Mouse (Mus musculus): Measurements from ENCODE around the gene Nckap5. TPM values are rescaled to one million over a fixed set of nuclear protein-coding genes. Genes with fewer than 3 reads are reported as not detected.

The Nckap5 gene
- total RNA-seq, 2 experiments from 2014 or later = not detected

- ATAC-seq (replicated peaks; ENCODE audit: low FRiP score, low TSS enrichment, poor library complexity, severe bottlenecking) = no peak
These were observed 104.8 kb downstream of the Nckap5 start for GRCm38 (mm10) chr1:126725628-126726367.

- ATAC-seq (replicated peaks; ENCODE audit: low FRiP score, low TSS enrichment, poor library complexity, severe bottlenecking) = no peak
These were observed 108.7 kb downstream of the Nckap5 start for GRCm38 (mm10) chr1:126721917-126722316.

DNA sequence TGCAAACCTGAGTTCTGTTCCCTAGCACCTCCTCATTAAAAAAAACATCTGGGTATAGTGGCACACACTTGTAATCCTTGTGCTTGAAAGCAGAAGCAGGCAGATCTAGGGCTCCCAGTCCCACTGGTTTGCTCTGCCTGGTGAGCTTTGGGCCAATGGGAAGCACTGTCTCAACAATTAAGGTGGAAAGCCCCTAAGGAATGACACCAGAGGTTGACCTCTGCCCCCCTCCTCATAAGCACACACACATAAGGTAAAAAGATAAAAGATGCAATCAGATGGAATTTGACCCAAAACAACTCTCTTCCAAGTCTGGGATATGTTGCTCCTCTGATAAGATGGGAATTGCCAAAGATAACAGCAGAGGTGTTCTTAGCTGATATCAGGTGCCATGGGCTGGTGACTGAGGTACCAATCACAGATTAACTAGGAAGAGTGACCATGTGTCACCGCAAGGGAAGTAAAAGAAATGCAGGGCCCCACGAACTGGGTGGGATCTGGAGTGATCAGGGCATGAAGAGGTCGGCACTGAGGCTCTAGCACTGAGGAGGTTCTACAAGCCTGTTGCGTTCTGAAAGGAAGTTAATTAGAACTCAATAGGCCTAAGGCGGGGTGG is 110.8 kb downstream of the Nckap5 start:
- no peak for ATAC-seq (replicated peaks; ENCODE audit: low FRiP score, low TSS enrichment, poor library complexity, severe bottlenecking)

DNA sequence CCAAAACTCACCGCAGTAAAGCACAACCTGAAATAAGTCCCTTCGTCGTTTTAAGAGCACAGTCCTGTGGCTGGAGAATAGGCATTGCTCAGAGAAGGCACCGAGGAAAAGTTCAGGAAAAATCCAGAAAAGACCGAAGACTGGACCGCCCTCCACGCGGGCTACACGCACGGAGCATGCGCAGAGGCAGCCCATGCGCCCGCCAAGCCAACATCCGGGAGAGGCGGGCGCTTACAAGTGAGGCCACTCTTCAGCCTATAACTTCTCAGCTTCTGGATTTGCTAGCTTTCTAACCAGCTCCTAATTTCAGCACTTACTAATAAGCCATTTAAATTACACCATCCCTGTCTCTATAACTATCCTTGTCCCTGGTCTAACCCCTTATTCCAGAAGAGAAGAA is 124.0 kb downstream of the Nckap5 start:
- no peak for ATAC-seq (replicated peaks; ENCODE audit: low FRiP score, low TSS enrichment, poor library complexity, severe bottlenecking)

DNA sequence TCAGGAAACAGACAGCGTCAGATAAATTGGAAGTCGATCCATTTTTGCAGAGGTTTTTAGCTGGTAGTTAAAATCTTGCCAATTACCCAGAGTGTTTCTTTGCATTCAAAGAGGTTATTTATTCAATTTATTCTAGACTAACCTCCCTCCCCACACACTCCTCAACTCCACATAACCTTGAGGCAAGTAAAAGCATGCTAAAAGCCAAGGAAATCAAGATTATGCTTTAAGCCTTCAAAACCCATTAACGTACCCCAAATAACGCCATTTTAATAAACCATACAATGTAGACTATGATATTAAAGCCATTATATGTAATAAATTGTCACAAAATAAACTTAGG is 129.7 kb downstream of the Nckap5 start:
- ATAC-seq (replicated peaks; ENCODE audit: low FRiP score, low TSS enrichment, poor library complexity, severe bottlenecking) = no peak

GRCm38 (mm10) chr1:126700063-126700977 is 130.3 kb downstream of the Nckap5 start:
- no peak for ATAC-seq (replicated peaks; ENCODE audit: low FRiP score, low TSS enrichment, poor library complexity, severe bottlenecking)

DNA sequence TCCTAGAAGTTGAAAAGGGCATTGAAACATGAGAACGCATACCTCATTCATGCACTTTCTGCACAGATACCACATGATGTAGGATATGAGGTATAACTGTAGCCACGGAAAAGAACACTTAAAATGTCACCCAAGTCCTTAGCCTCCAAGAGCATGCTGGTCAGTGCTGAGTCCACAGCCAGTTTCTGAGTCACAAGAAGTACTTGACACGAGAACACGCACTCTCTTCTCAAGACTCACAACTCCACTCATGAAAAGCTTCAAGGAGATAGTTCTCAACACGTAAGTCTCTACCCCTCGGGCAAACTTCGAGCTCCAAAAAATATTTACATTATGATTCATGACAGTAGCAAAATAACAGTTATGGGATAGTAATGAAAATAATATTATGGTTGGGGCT is 137.0 kb downstream of the Nckap5 start:
- ATAC-seq (replicated peaks; ENCODE audit: low FRiP score, low TSS enrichment, poor library complexity, severe bottlenecking) = no peak

DNA sequence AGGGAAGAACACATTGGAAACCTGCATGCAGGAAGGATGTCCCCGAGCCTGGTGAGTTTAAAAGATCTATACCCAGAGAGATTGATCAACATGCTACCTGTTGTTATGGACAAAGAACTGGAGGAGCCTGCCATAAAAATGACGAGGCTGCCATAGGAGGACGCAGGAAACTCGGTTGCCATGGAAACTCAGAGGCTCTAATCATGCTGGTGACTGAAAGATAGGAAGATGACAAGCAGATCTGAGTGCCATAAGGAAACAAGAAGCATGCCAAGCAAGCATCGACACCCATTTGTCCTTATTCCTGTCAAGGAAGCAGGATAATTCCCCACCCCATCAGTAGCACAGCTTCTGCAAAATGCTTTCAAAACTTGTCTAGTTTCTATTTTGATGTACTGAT is 142.0 kb downstream of the Nckap5 start:
- ATAC-seq (replicated peaks; ENCODE audit: low FRiP score, low TSS enrichment, poor library complexity, severe bottlenecking) = no peak

- no peak for ATAC-seq (replicated peaks; ENCODE audit: low FRiP score, low TSS enrichment, poor library complexity, severe bottlenecking)
These were observed 143.9 kb downstream of the Nckap5 start for GRCm38 (mm10) chr1:126686678-126687077.

- ATAC-seq (replicated peaks; ENCODE audit: low FRiP score, low TSS enrichment, poor library complexity, severe bottlenecking) = no peak
These were observed 146.8 kb downstream of the Nckap5 start for GRCm38 (mm10) chr1:126683621-126684445.

DNA sequence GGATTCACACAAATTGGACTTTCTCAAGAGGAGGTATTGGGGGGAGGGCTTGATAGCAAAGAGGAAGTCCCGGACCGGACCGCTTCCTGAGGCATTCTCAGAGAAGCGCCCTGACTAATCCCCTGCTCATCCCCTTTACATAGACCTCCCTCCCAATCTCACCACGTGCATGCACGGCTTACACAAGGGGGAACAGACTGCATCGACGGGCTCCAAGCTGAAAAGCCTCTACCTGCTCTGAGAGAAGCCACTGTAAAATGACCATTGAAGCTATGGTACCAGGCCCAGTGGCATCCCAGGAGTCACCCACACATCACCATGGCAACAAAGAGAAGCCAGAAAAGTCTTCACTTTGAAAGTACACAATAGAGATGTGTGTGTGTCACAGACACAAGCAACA is 148.8 kb downstream of the Nckap5 start:
- no peak for ATAC-seq (replicated peaks; ENCODE audit: low FRiP score, low TSS enrichment, poor library complexity, severe bottlenecking)

DNA sequence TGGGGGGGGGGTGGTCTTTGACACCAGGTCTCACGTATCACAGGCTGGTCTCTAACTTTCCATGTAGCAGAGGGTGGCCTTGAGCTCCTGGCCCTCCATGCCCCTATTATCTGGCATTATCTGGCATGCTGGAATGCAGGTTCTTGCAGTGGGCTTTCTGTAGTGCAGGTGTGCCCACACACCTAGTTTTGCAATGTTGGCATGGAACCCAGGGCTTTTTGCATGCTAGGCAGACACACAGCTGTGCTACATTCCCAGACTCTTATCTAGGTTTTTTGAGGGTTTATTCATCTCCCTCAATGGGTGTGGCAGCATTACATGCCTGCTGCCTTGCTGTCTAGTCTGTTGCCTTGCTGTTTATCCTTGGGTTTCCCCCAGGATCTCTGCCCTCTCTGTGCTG is 151.3 kb downstream of the Nckap5 start:
- no peak for ATAC-seq (replicated peaks; ENCODE audit: low FRiP score, low TSS enrichment, poor library complexity, severe bottlenecking)

DNA sequence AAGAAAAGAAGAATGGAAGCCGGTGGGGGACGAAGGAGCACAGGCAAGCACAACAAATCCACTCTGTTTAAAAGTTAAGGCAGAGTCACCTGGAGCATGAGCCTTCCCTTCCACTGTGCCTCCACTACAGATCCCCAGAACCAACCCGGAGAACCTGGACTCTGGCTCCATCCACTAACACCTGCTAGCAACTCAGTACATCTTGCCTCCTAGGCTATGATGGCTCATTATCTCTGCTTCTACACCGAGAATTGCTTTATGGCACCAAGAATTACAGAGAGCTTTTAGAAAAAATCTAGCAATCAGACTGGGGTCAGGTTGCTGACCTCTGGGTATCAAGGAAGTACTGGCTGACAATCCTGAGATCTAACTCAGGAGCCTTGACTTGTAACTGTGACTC is 153.3 kb downstream of the Nckap5 start:
- ATAC-seq (replicated peaks; ENCODE audit: low FRiP score, low TSS enrichment, poor library complexity, severe bottlenecking) = no peak

- no peak for ATAC-seq (replicated peaks; ENCODE audit: low FRiP score, low TSS enrichment, poor library complexity, severe bottlenecking)
These were observed 153.8 kb downstream of the Nckap5 start for GRCm38 (mm10) chr1:126676769-126677168.

DNA sequence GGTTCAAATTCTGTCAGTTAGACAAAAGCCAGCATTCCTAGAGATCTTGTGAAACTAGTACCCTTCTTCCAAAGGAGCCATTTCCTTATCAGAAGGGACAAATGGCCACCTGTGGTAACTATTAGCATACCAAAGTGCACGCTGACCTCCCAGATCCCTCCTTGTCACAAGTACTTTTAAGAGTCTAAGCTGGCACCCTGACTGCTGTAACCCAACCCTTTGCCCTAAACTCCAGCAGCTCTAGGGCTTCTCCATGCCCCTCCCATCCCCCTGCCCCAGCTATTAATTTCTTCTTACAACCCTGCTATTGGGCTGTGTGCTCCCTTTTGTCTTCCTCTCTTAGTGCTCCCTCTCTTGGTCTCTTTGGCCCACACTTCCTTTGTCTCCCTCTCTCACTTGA is 155.5 kb downstream of the Nckap5 start:
- no peak for ATAC-seq (replicated peaks; ENCODE audit: low FRiP score, low TSS enrichment, poor library complexity, severe bottlenecking)

DNA sequence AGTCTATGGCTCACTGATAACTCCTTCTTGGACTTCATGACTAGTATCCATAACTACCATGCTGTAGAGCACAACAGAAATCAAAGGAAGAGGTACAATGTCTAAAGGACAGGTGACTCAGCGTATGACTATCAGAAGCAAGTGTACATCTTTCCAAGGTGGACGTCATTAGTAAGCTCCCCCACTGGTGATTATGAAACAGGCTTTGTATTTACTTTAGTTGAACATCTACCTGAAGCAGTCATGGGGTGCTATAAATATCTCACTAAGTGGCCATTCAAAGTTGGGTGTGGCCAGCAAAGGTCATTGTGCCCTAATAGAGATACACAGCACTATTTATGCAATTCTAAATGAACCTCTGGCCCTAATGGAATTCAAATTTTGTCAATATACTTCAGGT is 157.4 kb downstream of the Nckap5 start:
- no peak for ATAC-seq (replicated peaks; ENCODE audit: low FRiP score, low TSS enrichment, poor library complexity, severe bottlenecking)

DNA sequence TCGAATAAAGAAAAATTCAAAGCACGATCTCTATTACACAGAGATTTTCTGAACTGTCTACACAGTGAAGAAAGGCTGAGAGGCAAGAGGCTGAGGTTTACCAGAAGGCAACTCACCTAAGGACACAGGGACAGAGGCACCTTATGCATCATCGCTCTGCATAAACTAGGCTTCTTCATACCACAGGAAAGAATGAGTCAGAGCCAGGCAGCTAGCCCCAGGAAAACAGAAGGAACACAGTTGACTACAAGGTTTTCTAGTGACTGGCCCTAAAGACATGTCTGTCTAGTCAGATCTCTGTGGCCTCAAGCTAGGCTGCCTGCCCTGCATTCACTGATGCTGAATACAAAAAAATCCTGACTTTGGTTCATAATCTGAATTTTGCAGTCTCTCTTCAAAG is 160.1 kb downstream of the Nckap5 start:
- no peak for ATAC-seq (replicated peaks; ENCODE audit: low FRiP score, low TSS enrichment, poor library complexity, severe bottlenecking)

GRCm38 (mm10) chr1:126660098-126660999 is 170.2 kb downstream of the Nckap5 start:
- no peak for ATAC-seq (replicated peaks; ENCODE audit: low FRiP score, low TSS enrichment, poor library complexity, severe bottlenecking)

- ATAC-seq (replicated peaks; ENCODE audit: low FRiP score, low TSS enrichment, poor library complexity, severe bottlenecking) = no peak
These were observed 171.9 kb downstream of the Nckap5 start for GRCm38 (mm10) chr1:126658731-126659130.
